Mouse (Mus musculus): ENCODE data around the gene Klf3. TPM values are rescaled to one million over a fixed set of nuclear protein-coding genes. Genes with fewer than 3 reads are reported as not detected.

The Klf3 gene
- polyA plus RNA-seq, 1 experiment from 2014 or later: 79.3 TPM

GRCm38 (mm10) chr5:64849892-64850291 is 46.7 kb downstream of the Klf3 start:
- TF ChIP-seq CTCF (IDR thresholded peaks at IDR 0.05; ENCODE audit: low read depth): no peak
- Histone ChIP-seq H3K27ac (ENCODE audit: low read depth, low read length) (no peak overlapping the region; the same call in 1 of the 2 replicates), H3K27me3 (replicated peaks; ENCODE audit: control insufficient read depth, insufficient read depth, low read length) (no peaks in the 10 kb centered on the region), H3K4me3 (ENCODE audit: low read depth, low read length) (no peak overlapping the region), H3K9me3 (ENCODE audit: control insufficient read depth) (no peaks in the 10 kb centered on the region), H3K4me2 (replicated peaks; ENCODE audit: low read depth) (no peak overlapping the region), H3K36me3 (ENCODE audit: control insufficient read depth, insufficient read depth) (no peaks in the 10 kb centered on the region), H3K4me1 (replicated peaks; ENCODE audit: control insufficient read depth, insufficient read depth, low read length) (peaks cover 5% of the 10 kb centered on the region; the same call in 1 of the 2 replicates), H3K9ac (ENCODE audit: low read depth, low read length) (no peak overlapping the region)
- WGBS: 69% methylated on average over 7 of the region's 7 CpGs
- no peak for ATAC-seq

DNA sequence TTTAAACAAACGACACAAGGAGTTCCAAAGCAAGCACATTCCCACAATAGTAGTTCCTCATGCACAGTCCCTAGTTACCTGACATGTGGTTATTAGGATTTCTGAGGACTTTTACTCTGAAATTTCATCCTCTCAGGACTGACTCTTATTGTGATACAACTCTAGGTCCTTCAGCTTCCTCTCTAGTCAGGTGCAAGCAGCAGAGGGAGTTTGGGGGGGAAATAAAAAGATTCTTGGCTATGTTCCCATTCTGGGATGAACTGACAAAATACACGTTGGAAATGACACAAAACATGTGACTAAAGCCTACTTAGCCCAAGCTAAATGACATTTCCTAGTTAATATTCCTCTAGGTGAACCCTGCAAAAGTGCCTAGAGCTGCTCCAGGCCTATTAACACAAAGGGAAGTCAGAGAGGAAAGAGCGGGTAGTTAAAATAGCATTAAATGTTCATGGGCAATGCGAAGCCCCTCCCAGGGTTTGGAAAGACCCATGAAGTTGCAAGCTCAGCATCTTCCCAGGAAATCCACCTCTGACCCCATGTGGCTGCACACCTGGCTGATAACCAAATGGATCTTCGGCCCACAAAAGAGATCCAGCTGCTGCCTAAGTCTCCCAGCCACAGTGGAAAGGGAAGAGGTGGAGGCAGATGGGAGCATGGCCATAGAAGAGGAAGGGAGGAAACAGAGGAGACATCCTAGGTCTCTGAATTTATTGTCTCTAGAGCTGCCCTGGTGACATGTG is 49.6 kb downstream of the Klf3 start:
- no peaks in the 10 kb centered on the region for H3K9me3 ChIP-seq (ENCODE audit: control insufficient read depth)
- no peaks in the 10 kb centered on the region for H3K27me3 ChIP-seq (replicated peaks; ENCODE audit: control insufficient read depth, insufficient read depth, low read length)
- no peak overlapping the region for H3K4me2 ChIP-seq (replicated peaks; ENCODE audit: low read depth)
- no peak overlapping the region for H3K9ac ChIP-seq (ENCODE audit: low read depth, low read length)
- H3K4me3 ChIP-seq (ENCODE audit: low read depth, low read length): no peak overlapping the region
- peaks cover 5% of the 10 kb centered on the region; the same call in 1 of the 2 replicates for H3K4me1 ChIP-seq (replicated peaks; ENCODE audit: control insufficient read depth, insufficient read depth, low read length)
- H3K27ac ChIP-seq (ENCODE audit: low read depth, low read length): 0 out of 2 replicates have a peak overlapping the region, but pooled peaks have one; percentile 15
- TF ChIP-seq CTCF (IDR thresholded peaks at IDR 0.05; ENCODE audit: low read depth): peak; percentile 46
- ATAC-seq: peak; percentile 86
- 28% methylated on average over 5 of the region's 5 CpGs for WGBS
- H3K36me3 ChIP-seq (ENCODE audit: control insufficient read depth, insufficient read depth): no peaks in the 10 kb centered on the region

GRCm38 (mm10) chr5:64853421-64853820 is 50.2 kb downstream of the Klf3 start:
- no peak for ATAC-seq
- Histone ChIP-seq H3K4me1 (replicated peaks; ENCODE audit: control insufficient read depth, insufficient read depth, low read length) (peaks cover 5% of the 10 kb centered on the region; the same call in 1 of the 2 replicates), H3K27me3 (replicated peaks; ENCODE audit: control insufficient read depth, insufficient read depth, low read length) (no peaks in the 10 kb centered on the region), H3K9ac (ENCODE audit: low read depth, low read length) (no peak overlapping the region), H3K4me3 (ENCODE audit: low read depth, low read length) (no peak overlapping the region), H3K4me2 (replicated peaks; ENCODE audit: low read depth) (no peak overlapping the region), H3K9me3 (ENCODE audit: control insufficient read depth) (no peaks in the 10 kb centered on the region), H3K36me3 (ENCODE audit: control insufficient read depth, insufficient read depth) (no peaks in the 10 kb centered on the region), H3K27ac (ENCODE audit: low read depth, low read length) (no peak overlapping the region)
- 72% methylated on average over 5 of the region's 5 CpGs for WGBS
- TF ChIP-seq CTCF (IDR thresholded peaks at IDR 0.05; ENCODE audit: low read depth): no peak

DNA sequence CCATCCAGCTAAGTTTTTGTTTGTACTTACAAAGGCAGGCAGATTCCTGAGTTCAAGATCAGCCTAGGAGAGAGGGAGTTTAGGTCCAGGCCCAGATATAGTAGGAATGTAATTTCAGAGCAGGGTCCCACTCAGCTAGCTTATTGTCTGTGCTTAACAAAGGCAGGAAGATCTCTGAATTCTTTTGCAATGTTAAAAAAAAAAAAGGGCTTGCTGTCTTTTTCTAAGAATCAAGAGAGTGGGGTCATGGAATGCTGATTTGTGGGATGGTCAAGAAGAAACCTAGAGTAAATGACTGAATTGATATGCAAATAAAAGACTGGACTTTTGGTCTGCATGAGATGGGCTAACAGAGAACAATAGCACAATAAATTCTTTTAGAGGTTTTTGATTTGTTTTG is 52.0 kb downstream of the Klf3 start:
- ATAC-seq: no peak
- Histone ChIP-seq H3K27me3 (replicated peaks; ENCODE audit: control insufficient read depth, insufficient read depth, low read length) (no peaks in the 10 kb centered on the region), H3K9me3 (ENCODE audit: control insufficient read depth) (no peaks in the 10 kb centered on the region), H3K36me3 (ENCODE audit: control insufficient read depth, insufficient read depth) (no peaks in the 10 kb centered on the region), H3K4me3 (ENCODE audit: low read depth, low read length) (no peak overlapping the region), H3K27ac (ENCODE audit: low read depth, low read length) (no peak overlapping the region), H3K9ac (ENCODE audit: low read depth, low read length) (no peak overlapping the region), H3K4me2 (replicated peaks; ENCODE audit: low read depth) (no peak overlapping the region), H3K4me1 (replicated peaks; ENCODE audit: control insufficient read depth, insufficient read depth, low read length) (peaks cover 5% of the 10 kb centered on the region; the same call in 1 of the 2 replicates)
- TF ChIP-seq CTCF (IDR thresholded peaks at IDR 0.05; ENCODE audit: low read depth): no peak

GRCm38 (mm10) chr5:64860900-64861470 is 57.8 kb downstream of the Klf3 start:
- Histone ChIP-seq H3K27me3 (replicated peaks; ENCODE audit: control insufficient read depth, insufficient read depth, low read length) (no peaks in the 10 kb centered on the region), H3K9ac (ENCODE audit: low read depth, low read length) (peak overlapping the region; percentile 50; the same call in 1 of the 2 replicates), H3K4me2 (replicated peaks; ENCODE audit: low read depth) (peak overlapping the region; percentile 66), H3K27ac (ENCODE audit: low read depth, low read length) (peak overlapping the region; percentile 96), H3K4me3 (ENCODE audit: low read depth, low read length) (peak overlapping the region; percentile 31), H3K36me3 (ENCODE audit: control insufficient read depth, insufficient read depth) (no peaks in the 10 kb centered on the region), H3K9me3 (ENCODE audit: control insufficient read depth) (no peaks in the 10 kb centered on the region), H3K4me1 (replicated peaks; ENCODE audit: control insufficient read depth, insufficient read depth, low read length) (peaks cover 19% of the 10 kb centered on the region)
- no peak for TF ChIP-seq CTCF (IDR thresholded peaks at IDR 0.05; ENCODE audit: low read depth)
- 13% methylated on average over 5 of the region's 5 CpGs for WGBS
- no peak for ATAC-seq

DNA sequence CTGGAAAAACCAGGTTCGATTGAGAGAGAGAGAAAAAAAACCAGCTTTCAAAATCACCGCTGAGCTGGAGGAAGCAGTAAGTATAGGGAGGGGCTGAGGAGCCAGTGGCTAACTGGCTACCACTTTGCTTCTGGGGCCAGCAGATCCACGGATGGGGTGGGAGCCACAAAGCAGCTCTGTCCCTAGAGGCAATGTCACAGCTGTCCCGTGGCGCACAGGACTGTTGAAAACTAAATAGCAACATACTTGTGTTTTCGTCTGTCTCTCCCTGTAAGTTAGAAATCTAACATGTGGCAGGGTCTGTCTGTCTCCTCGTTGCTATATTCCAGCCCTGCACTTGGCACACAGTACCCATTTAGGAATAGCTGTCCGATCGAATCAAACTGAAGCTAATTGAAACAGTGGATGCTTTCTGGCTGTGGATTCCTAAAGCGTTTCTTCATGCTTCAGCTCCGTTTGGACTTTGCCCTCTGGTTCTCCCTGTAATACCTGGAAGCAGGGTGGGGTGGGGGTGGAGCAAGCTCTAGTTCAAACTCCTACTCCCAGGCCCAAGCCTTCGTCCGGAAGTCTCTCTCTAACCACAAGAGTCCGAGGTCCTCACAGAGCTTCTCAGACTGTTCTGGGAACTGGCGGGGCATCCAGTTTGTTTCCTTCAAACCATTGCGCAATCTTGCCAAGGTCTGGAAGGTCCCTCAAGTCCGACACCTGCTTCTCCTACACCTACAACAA is 58.4 kb downstream of the Klf3 start:
- ATAC-seq: peak; percentile 90
- Histone ChIP-seq H3K27ac (ENCODE audit: low read depth, low read length) (peak overlapping the region; percentile 96), H3K4me1 (replicated peaks; ENCODE audit: control insufficient read depth, insufficient read depth, low read length) (peaks cover 19% of the 10 kb centered on the region), H3K4me3 (ENCODE audit: low read depth, low read length) (peak overlapping the region; percentile 31), H3K9me3 (ENCODE audit: control insufficient read depth) (no peaks in the 10 kb centered on the region), H3K9ac (ENCODE audit: low read depth, low read length) (peak overlapping the region; percentile 50; the same call in 1 of the 2 replicates), H3K27me3 (replicated peaks; ENCODE audit: control insufficient read depth, insufficient read depth, low read length) (no peaks in the 10 kb centered on the region), H3K36me3 (ENCODE audit: control insufficient read depth, insufficient read depth) (no peaks in the 10 kb centered on the region), H3K4me2 (replicated peaks; ENCODE audit: low read depth) (peak overlapping the region; percentile 66)
- no peak for TF ChIP-seq CTCF (IDR thresholded peaks at IDR 0.05; ENCODE audit: low read depth)
- 12% methylated on average over 17 of the region's 17 CpGs for WGBS
